Mouse (Mus musculus) leukemia stem cell, adult 10-12 weeks (primary cell): ENCODE measurements around the gene Pcyt2. TPM values are rescaled to one million over a fixed set of nuclear protein-coding genes. Genes with fewer than 3 reads are reported as not detected.

Experiments
- polyA plus RNA-seq: library from polyadenylated mRNA; stranded (reverse); fragments of >175 nt; gene quantifications from 2 replicates; pipeline ENCODE4 v1.2.3, GENCODE M21; 2012; ENCODE audit warnings: low replicate concordance

The Pcyt2 gene
- 56.6 and 107 TPM in 2 replicates for polyA plus RNA-seq

GRCm38 (mm10) chr11:120617519-120618112 is at the start of gene Pcyt2:
Pcyt2 (minus strand) TSS chr11:120617936.

GRCm38 (mm10) chr11:120661076-120661460 is 43.3 kb upstream of the Pcyt2 start, which contains the start of gene Notum:
Notum (minus strand) TSS chr11:120661175.

GRCm38 (mm10) chr11:120648001-120648476 is 30.3 kb upstream of the Pcyt2 start, which contains the start of gene Myadml2:
Myadml2 (minus strand) TSS chr11:120648158.

GRCm38 (mm10) chr11:120643601-120643987 is 25.9 kb upstream of the Pcyt2 start, which contains the start of gene Pycr1:
Pycr1 (minus strand) TSS chr11:120643769.

GRCm38 (mm10) chr11:120633520-120634343 is 16.0 kb upstream of the Pcyt2 start, which contains the start of gene Mafg:
Mafg (minus strand) TSS chr11:120633600.

GRCm38 (mm10) chr11:120625152-120625775 is 7.5 kb upstream of the Pcyt2 start, which contains the start of gene Sirt7:
Sirt7 (minus strand) TSS chr11:120625240.

GRCm38 (mm10) chr11:120608241-120609034 is 9.3 kb downstream of the Pcyt2 start, which contains the start of gene Npb:
Npb (plus strand) TSS chr11:120608477.

GRCm38 (mm10) chr11:120598283-120598989 is 19.3 kb downstream of the Pcyt2 start, which contains the start of the genes Alyref and Anapc11:
Alyref (minus strand) TSS chr11:120598365.
Anapc11 (plus strand) TSS chr11:120598421.

GRCm38 (mm10) chr11:120581490-120582267 is 36.1 kb downstream of the Pcyt2 start, which contains the start of gene Arhgdia:
Arhgdia (minus strand) TSS chr11:120581624.

GRCm38 (mm10) chr11:120572752-120573584 is 44.8 kb downstream of the Pcyt2 start, which contains the start of gene P4hb:
P4hb (minus strand) TSS chr11:120573253.

Other genes starting within 250 kb of the Pcyt2 start
- 16.7 and 41.0 TPM in 2 replicates for gene Faap100, start 239.2 kb downstream of the Pcyt2 start, polyA plus RNA-seq
- 82.3 and 226 TPM in 2 replicates for gene Nploc4, start 180.2 kb downstream of the Pcyt2 start, polyA plus RNA-seq
- 0.17 TPM in 1 of 2 replicates, not detected in the other for gene Tspan10, start 175.3 kb downstream of the Pcyt2 start, polyA plus RNA-seq
- 0.20 and 0.28 TPM in 2 replicates for gene Pde6g, start 164.4 kb downstream of the Pcyt2 start, polyA plus RNA-seq
- gene Oxld1, start 159.9 kb downstream of the Pcyt2 start, polyA plus RNA-seq, result 6.7 and 11.8 TPM in 2 replicates
- gene Ccdc137, start 159.8 kb downstream of the Pcyt2 start, polyA plus RNA-seq, result 33.7 and 46.9 TPM in 2 replicates
- gene Arl16, start 150.3 kb downstream of the Pcyt2 start, polyA plus RNA-seq, result 9.5 and 17.8 TPM in 2 replicates
- 288 and 518 TPM in 2 replicates for gene Mrpl12, start 133.3 kb downstream of the Pcyt2 start, polyA plus RNA-seq
- 94.0 and 114 TPM in 2 replicates for gene Slc25a10, start 126.1 kb downstream of the Pcyt2 start, polyA plus RNA-seq
- gene Gcgr, start 87.2 kb downstream of the Pcyt2 start, polyA plus RNA-seq, result not detected in 2 replicates
- 63.8 and 96.4 TPM in 2 replicates for gene Mcrip1, start 68.2 kb downstream of the Pcyt2 start, polyA plus RNA-seq
- not detected in 2 replicates for gene Ppp1r27, start 66.8 kb downstream of the Pcyt2 start, polyA plus RNA-seq
- 998 and 1,537 TPM in 2 replicates for gene P4hb, start 44.7 kb downstream of the Pcyt2 start, polyA plus RNA-seq
- gene Arhgdia, start 36.3 kb downstream of the Pcyt2 start, polyA plus RNA-seq, result 596 and 1,231 TPM in 2 replicates
- gene Alyref, start 19.6 kb downstream of the Pcyt2 start, polyA plus RNA-seq, result 192 and 295 TPM in 2 replicates
- 39.8 and 162 TPM in 2 replicates for gene Anapc11, start 19.5 kb downstream of the Pcyt2 start, polyA plus RNA-seq
- 2.4 and 7.0 TPM in 2 replicates for gene Npb, start 9.5 kb downstream of the Pcyt2 start, polyA plus RNA-seq
- 147 and 228 TPM in 2 replicates for gene Sirt7, start 7.3 kb upstream of the Pcyt2 start, polyA plus RNA-seq
- gene Mafg, start 15.7 kb upstream of the Pcyt2 start, polyA plus RNA-seq, result 103 and 176 TPM in 2 replicates
- gene Pycr1, start 25.8 kb upstream of the Pcyt2 start, polyA plus RNA-seq, result 2.3 and 2.7 TPM in 2 replicates
- gene Myadml2, start 30.2 kb upstream of the Pcyt2 start, polyA plus RNA-seq, result not detected in 2 replicates
- gene Notum, start 43.2 kb upstream of the Pcyt2 start, polyA plus RNA-seq, result 0.28 and 0.48 TPM in 2 replicates
- 168 and 366 TPM in 2 replicates for gene Aspscr1, start 55.0 kb upstream of the Pcyt2 start, polyA plus RNA-seq
- gene Cenpx, start 95.8 kb upstream of the Pcyt2 start, polyA plus RNA-seq, result 33.5 and 180 TPM in 2 replicates
- gene Lrrc45, start 96.0 kb upstream of the Pcyt2 start, polyA plus RNA-seq, result 29.3 and 37.4 TPM in 2 replicates
- 3.6 and 5.3 TPM in 2 replicates for gene Rac3, start 103.5 kb upstream of the Pcyt2 start, polyA plus RNA-seq
- 8.7 and 44.1 TPM in 2 replicates for gene Dcxr, start 109.3 kb upstream of the Pcyt2 start, polyA plus RNA-seq
- gene Cbr2, start 114.2 kb upstream of the Pcyt2 start, polyA plus RNA-seq, result 2.4 and 4.0 TPM in 2 replicates
- 269 and 1,219 TPM in 2 replicates for gene Hmga1b, start 144.9 kb upstream of the Pcyt2 start, polyA plus RNA-seq
- gene Rfng, start 166.3 kb upstream of the Pcyt2 start, polyA plus RNA-seq, result 41.1 and 90.1 TPM in 2 replicates
- 35.0 and 37.0 TPM in 2 replicates for gene Gps1, start 166.3 kb upstream of the Pcyt2 start, polyA plus RNA-seq
- gene Dus1l, start 178.5 kb upstream of the Pcyt2 start, polyA plus RNA-seq, result 123 and 193 TPM in 2 replicates
- gene Fasn, start 206.6 kb upstream of the Pcyt2 start, polyA plus RNA-seq, result 69.7 and 289 TPM in 2 replicates